Mouse (Mus musculus) heart, postnatal 0 days (tissue): Measurements from ENCODE around the gene Tiprl. TPM values are rescaled to one million over a fixed set of nuclear protein-coding genes. Genes with fewer than 3 reads are reported as not detected.

Experiments
- ATAC-seq: fragments of 200-750 bp; cut with Nextera tagmentation; 2 replicates; pipeline ENCODE4 v1.8.0; 2017; ENCODE audit warnings: low read depth, moderate number of reproducible peaks, moderate library complexity; ENCODE audit not compliant: insufficient read depth
- DNase-seq: peaks from one replicate; pipeline ENCODE4 v3.0.0-alpha.2; 2016; ENCODE audit warnings: low spot score
- H3K27ac ChIP-seq: fragments of 300-500 bp; sonication (generic); 2 replicates; pipeline ENCODE4 v1.5.1; 2014; ENCODE audit warnings: low read depth, mild to moderate bottlenecking
- H3K27me3 ChIP-seq: fragments of 300-500 bp; sonication (generic); 2 replicates; pipeline ENCODE4 v1.6.1; 2014; ENCODE audit warnings: low read length, mixed read lengths; ENCODE audit not compliant: control insufficient read depth, insufficient read depth
- H3K36me3 ChIP-seq: fragments of 300-500 bp; sonication (generic); replicated peaks from 2 replicates; pipeline ENCODE4 v1.6.1; 2014; ENCODE audit warnings: low read length, mixed read lengths; ENCODE audit not compliant: control insufficient read depth, insufficient read depth
- H3K4me1 ChIP-seq: fragments of 300-500 bp; sonication (generic); 2 replicates; pipeline ENCODE4 v1.6.1; 2014; ENCODE audit warnings: antibody characterized with exemption; ENCODE audit not compliant: control insufficient read depth, insufficient read depth
- H3K4me2 ChIP-seq: fragments of 300-500 bp; sonication (generic); 2 replicates; pipeline ENCODE4 v1.6.1; 2014; ENCODE audit warnings: low read depth, mild to moderate bottlenecking, low read length, moderate library complexity
- H3K4me3 ChIP-seq: fragments of 300-500 bp; sonication (generic); 2 replicates; pipeline ENCODE4 v1.5.1; 2014; ENCODE audit warnings: low read depth, low read length
- H3K9ac ChIP-seq: fragments of 300-500 bp; sonication (generic); replicated peaks from 2 replicates; pipeline ENCODE4 v1.6.1; 2014; ENCODE audit warnings: low read depth, low read length, mixed read lengths
- H3K9me3 ChIP-seq: fragments of 300-500 bp; sonication (generic); replicated peaks from 2 replicates; pipeline ENCODE4 v1.6.1; 2016; ENCODE audit warnings: low read length; ENCODE audit not compliant: control insufficient read depth
- CTCF ChIP-seq: IDR thresholded peaks from 2 replicates; pipeline ENCODE4 v1.5.1; 2016; ENCODE audit warnings: antibody characterized with exemption, control low read depth, low read depth
- EP300 ChIP-seq: IDR thresholded peaks from 2 replicates; pipeline ENCODE4 v1.6.1; 2016; ENCODE audit warnings: antibody characterized with exemption, low read depth
- WGBS: fragments of 180-500 bp; shearing (Covaris S2); extraction: QIAGEN DNeasy Blood & Tissue Kit; methylation state at CpG from one replicate; pipeline ENCODE4 v1.1.7; 2014; 5-methylcytosine and 5-hydroxymethylcytosine counted together
- polyA plus RNA-seq: library from polyadenylated mRNA; unstranded; fragments of >200 nt; fragmentation: Nextera tagmentation; extraction: Ambion mirVana; gene quantifications from 2 replicates; pipeline ENCODE4 v1.2.1, GENCODE M21; 2015
- total RNA-seq: library from RNA; depleted of rRNA; stranded (reverse); fragments of >200 nt; gene quantifications from 2 replicates; pipeline ENCODE4 v1.2.3, GENCODE M21; 2014; ENCODE audit warnings: low replicate concordance; rRNA removed

Gene Tiprl
- 11.7 and 24.8 TPM in 2 replicates for total RNA-seq
- polyA plus RNA-seq = 84.7 and 85.5 TPM in 2 replicates

DNA sequence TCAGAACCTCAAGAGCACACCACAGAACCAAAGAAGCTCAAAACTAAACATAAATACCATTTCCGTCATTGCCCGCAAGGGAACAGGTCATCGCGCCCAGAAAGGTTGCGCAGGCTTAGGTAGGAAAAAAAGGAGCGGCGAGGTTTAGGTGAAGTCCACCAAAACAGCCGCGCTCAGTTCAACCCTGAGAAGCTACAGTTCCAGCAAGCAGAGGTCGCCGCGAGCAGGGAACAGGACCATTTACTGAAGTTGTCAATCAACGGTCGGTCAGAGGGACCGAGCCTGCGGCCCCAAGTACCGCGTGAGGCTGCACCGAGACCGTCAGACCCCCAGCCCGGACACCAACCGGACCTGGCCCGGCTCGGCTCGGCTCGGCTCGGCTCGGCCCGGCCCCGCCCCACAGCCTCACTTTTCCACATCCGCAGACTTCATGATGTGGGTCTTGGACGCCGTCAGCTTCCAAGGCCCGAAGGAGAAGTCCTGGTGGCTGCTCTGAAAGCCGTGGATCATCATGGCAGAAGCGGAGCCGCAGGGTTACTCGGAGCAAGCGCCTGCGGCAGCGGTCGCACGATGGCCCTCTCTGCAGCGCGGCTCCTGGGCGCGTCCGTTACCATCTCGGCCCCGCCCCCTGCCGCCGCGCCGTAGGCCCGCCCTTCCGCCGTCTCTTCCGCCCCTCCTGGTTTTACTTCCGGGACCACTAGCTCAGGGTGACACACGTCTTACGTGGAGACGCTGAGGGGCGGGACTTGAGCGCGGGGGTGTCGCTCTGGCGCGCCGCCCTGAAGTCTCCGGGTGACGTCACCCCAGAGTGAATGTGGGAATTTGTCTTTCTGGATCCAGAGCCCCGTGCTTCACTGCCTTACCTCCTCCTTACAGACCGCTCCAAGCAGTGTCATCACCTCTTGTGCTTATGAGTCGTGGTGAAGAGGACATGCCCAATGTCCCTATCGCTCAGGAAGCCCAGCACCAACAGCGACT is at the start of gene Tiprl:
Gene Tiprl, minus strand, starts transcription at position 676 of the 978 bp plus-strand sequence.
- TF ChIP-seq EP300 (0 out of 2 replicates have a peak, but pooled peaks have one; percentile 37), CTCF (no peak)
- peaks cover 20% of the 10 kb centered on the region for H3K4me1 ChIP-seq
- H3K27ac ChIP-seq = peak within 1 kb of the TSS; percentile 93
- peak within 1 kb of the TSS; percentile 83 for H3K4me3 ChIP-seq
- DNase-seq (peak; percentile 97), ATAC-seq (peak; percentile 99)
- under 1% methylated on average over 74 of the region's 76 CpGs for WGBS
- no peaks in the 10 kb centered on the region for H3K9me3 ChIP-seq
- peak within 1 kb of the TSS; percentile 84 for H3K4me2 ChIP-seq
- peak within 1 kb of the TSS; percentile 78 for H3K9ac ChIP-seq
- H3K36me3 ChIP-seq = no peaks in the 10 kb centered on the region
- no peaks in the 10 kb centered on the region for H3K27me3 ChIP-seq

DNA sequence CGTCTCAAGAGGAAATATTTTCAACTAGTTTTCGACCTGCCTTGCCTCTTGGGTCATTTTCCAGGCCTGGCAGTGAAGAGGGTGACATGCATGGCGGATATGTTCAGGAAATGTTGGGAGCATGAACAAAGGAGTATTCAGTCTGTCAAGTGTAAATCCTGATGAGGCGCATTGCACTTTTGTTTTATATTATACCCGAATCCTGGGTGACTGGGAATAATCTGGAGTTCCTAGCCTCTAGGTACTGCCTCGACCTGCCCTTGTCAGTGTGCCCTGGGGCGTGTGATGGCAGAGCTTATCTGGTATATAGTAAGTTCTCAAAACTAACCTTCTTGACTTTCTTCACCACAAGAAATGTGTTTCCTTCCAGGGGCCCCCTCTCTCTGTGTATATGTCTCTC is 47.3 kb upstream of the Tiprl start:
- DNase-seq = no peak
- WGBS = 71% methylated on average over 7 of the region's 7 CpGs
- Histone ChIP-seq H3K4me1 (peaks cover 6% of the 10 kb centered on the region), H3K27me3 (no peaks in the 10 kb centered on the region), H3K27ac (no peak overlapping the region), H3K9me3 (no peaks in the 10 kb centered on the region), H3K4me3 (no peak overlapping the region), H3K36me3 (no peaks in the 10 kb centered on the region), H3K9ac (no peak overlapping the region), H3K4me2 (no peak overlapping the region)
- TF ChIP-seq CTCF (no peak), EP300 (no peak)
- ATAC-seq = no peak

DNA sequence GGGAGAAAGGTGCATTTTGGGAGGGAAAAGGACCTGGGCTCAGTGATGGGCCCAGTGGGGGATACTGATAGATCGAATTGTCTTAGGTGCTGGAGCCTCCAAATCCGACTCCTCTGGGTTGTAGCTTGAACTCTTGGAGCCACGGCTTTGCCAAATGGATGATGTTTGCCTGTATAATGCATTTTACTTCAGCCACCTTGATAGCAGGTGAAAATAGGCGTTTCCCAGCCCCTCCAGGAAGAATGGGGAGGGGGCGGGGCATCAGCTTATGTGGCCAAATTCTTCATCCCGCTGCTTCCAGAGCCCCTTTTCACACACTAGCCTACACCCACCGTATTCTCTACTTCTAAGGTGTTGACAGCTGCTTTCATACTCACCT is 46.2 kb upstream of the Tiprl start:
- DNase-seq (no peak), ATAC-seq (no peak)
- no peak for TF ChIP-seq CTCF
- TF ChIP-seq EP300 = no peak
- Histone ChIP-seq H3K9me3 (no peaks in the 10 kb centered on the region), H3K9ac (no peak overlapping the region), H3K27me3 (no peaks in the 10 kb centered on the region), H3K4me2 (peak overlapping the region; percentile 100), H3K36me3 (no peaks in the 10 kb centered on the region), H3K27ac (no peak overlapping the region), H3K4me1 (peaks cover 6% of the 10 kb centered on the region), H3K4me3 (peak overlapping the region; percentile 79; the same call in 1 of the 2 replicates)
- WGBS = 19% methylated on average over 7 of the region's 7 CpGs

DNA sequence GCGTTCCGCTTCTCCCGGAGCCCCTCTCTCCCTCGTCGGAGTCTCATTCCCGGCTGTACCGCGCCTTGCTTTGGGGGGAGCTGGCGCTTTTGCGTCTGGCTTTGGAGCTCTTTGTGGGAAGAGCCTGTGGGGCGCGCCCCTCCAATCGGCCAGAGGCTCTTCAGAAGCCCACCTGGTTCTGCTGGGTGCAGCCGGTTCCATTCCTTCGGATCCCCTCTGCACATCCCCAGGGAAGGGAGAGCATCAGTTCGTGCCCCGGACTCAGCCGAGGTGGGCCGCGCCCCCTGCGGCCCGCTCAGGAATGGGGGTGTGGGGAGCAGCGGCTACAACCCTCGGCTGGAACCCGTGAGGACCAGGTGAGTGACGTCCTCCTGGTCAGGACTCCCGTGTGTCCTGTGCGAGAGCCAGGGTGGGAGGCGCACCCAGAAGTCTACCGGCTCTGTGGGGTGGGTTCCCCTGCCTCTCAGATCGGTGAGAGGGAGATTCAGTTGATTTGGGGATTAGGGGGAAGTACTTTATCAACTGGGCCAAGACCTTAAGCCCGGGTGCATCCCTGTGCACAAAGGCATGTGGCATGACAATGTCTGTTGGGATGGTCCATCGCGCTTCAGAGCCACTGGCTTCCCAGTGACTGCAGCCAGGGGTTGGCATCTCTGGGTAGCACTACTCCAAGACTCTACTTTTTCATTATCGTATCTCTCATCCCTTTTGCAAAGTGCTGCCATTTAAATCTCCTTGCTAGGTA is 45.6 kb upstream of the Tiprl start:
- WGBS = 1% methylated on average over 35 of the region's 35 CpGs
- H3K4me2 ChIP-seq = peak overlapping the region; percentile 100
- H3K27me3 ChIP-seq = no peaks in the 10 kb centered on the region
- DNase-seq (no peak), ATAC-seq (peak; percentile 36)
- H3K9ac ChIP-seq = peak overlapping the region; percentile 63
- no peak for TF ChIP-seq CTCF
- TF ChIP-seq EP300 = no peak
- peaks cover 6% of the 10 kb centered on the region for H3K4me1 ChIP-seq
- H3K36me3 ChIP-seq = no peaks in the 10 kb centered on the region
- H3K4me3 ChIP-seq = peak overlapping the region; percentile 79
- H3K27ac ChIP-seq = peak overlapping the region; percentile 46
- no peaks in the 10 kb centered on the region for H3K9me3 ChIP-seq
